Mouse (Mus musculus): ENCODE data around the gene Snrpb2.

The Snrpb2 gene

DNA sequence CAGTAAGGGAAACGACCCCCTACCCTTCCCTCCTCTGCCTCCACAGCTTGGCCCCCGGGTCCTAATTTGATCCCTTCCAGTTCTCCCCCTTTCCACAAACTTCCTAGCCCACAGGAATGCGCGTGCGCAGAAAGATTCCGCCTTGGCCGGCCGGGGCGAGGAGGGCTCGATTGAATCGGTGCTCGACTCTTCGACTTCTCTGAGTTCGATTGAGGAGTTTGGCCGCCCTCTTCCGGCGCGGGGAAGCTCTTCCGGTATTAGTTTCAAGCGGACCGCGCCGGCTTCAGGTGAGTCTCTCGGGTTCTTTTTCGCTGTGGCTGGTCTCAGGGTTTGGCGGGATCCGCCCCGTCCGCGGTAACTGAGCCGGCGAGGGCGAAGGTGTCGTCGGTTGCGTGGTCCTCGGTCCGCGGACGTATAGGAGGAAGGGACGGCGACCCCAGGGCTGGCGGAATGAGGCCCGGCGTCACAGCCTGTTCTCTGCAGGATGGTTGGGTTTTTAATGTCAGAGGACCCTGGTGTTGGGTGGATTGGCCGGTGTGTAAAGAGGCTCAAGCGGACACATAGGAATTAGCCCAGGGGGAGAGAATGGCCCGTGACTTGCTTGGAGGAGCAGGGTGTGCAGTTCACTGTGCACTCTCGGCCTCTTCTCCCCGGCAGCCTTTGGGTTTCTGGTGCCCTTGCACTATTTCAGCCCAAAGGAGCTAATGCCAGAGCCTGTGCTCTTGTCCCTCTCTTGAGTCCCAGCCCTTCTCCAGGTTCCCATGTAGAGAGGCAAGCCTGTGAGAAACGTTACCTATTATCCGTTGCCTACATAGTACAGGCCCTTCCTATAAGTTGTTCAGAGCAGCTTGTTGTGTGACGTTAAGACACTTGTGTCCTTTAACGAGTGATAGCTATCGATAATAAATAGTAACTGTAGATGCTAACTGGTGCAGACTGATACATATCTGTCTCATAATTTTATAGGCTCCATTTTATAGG, at the start of gene Snrpb2:
Snrpb2 (plus strand) TSS at position 228 of the 981 bp plus-strand sequence.
- DNase-seq: peak; percentile 91 to 92

DNA sequence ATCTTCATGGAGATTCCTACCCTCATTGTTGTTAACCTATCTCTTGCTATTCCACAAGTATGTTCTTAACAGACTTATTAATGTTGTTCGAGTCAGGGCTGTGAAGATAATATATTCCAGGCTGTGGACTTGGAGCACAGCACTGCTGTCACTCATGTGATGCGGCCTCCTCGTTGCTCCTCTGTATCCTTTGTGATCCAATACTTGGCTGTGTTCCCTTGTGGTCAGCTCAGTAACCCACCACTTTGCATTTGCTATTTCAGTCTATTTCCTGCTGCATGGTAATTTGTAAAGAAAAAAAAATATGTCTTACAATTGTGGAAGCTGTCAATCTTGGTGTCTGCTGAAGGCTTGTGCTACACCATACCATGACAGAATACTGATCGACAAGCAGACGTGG, 49.8 kb upstream of the Snrpb2 start:
- DNase-seq: no peak

- no peak for DNase-seq
Measured at GRCm38 (mm10) chr2:143018084-143018483, 44.8 kb upstream of the Snrpb2 start.

- no peak for DNase-seq
Measured at GRCm38 (mm10) chr2:143018591-143019130, 44.2 kb upstream of the Snrpb2 start.

- peak in 1 of 2 experiments; percentile 30 for DNase-seq
Measured at GRCm38 (mm10) chr2:143019727-143020126, 43.1 kb upstream of the Snrpb2 start.

DNA sequence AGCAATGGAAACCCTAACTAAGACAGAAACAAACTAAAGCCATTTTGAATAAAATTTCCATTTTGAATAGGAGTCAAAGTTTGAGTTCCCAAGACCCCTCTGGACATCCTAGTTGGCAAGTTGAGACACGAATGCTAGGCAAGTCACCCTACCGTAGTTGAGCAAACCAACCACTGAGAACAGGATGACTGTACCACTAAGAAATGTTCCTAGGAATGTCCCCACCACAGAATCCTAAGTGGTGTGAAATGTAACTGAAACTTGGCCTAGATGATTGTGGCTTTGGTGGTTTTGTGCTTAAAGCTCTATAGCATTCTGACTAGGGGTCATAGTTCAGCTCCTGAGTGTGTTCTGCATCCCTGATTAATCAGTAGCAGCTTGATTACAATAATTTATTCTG, 39.5 kb upstream of the Snrpb2 start:
- no peak for DNase-seq

DNA sequence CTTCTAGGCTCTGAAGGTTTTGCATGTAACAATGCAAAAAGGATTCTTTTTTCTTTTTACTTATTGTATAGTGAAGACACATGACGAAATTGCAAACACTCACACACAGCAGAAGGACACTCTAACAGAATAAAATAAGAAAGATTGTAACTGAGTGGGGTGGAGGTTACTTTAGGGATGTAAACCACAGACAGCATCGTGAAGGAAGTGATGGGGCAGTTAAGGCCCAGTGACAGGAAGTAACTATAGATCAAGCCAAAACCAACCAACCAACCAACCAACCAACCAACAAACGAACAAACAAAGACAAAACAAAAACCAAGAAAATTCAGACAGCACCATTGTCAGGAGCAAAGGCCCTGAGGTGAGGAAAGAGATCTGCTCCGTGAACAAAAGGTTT, 38.6 kb upstream of the Snrpb2 start:
- no peak for DNase-seq

- no peak for DNase-seq
Measured at GRCm38 (mm10) chr2:143031283-143031682, 31.6 kb upstream of the Snrpb2 start.

GRCm38 (mm10) chr2:143032378-143033255, 30.2 kb upstream of the Snrpb2 start:
- no peak for DNase-seq

GRCm38 (mm10) chr2:143034350-143035085, 28.3 kb upstream of the Snrpb2 start:
- DNase-seq: peak in 1 of 2 experiments; percentile 16

- DNase-seq: no peak
Measured at GRCm38 (mm10) chr2:143035086-143035593, 27.7 kb upstream of the Snrpb2 start.

DNA sequence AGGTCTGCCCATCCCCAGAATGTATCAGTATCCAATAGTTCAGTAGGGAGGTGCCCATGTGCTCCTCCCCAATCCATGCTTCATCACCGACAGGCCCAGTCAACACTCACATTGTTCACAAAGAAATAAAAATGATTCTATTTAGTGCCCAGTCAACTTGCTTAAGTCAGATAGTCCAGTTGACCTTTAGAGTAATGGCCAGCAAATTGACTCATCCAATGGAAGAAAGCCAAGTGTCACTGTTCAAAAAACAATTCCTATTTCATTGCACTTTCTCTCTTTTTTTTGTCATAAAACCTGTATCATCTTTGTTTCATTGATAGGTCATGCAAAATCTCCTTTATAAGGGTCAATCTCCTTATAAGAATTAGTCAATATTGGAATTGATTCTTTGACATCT, 21.2 kb upstream of the Snrpb2 start:
- DNase-seq: no peak

- DNase-seq: no peak
Measured at GRCm38 (mm10) chr2:143055251-143055650, 7.6 kb upstream of the Snrpb2 start.

DNA sequence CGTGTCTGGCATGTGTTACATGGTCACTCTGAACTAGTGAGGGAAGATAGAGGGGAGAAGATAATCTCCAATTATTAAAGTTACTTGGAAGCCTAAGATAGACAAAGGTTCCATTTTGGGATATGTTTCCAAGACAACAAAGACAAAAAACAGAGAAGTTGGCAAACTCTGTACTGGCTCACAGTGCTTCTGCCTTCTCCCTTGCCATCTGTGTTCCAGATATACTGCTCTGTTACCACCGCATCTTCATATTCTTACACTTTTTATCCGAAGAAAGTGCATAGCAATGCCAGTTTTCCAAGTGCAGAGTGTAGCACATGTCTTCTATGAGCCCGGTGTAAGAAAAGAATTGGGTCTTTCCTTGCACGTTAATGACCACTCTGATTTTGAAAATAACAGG, 6.1 kb upstream of the Snrpb2 start:
- no peak for DNase-seq

DNA sequence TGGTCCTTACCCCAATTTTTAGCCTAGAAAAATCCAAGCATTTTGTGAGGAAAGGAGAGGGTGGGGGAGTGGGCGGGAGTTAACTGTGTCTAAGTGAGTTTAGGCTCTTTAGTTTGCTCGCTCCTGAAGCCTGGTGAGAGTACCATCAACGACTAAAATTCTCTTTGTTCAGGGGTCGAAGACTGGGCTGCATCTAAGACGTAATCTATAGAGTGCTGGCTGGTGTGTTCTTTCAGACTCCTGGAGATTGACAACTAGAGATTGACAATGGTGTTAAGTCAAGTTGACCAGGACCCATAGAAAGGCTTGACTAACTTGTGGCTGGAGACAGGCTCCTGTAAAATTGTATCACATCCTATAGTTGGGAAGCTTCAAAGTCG, 417 bp upstream of the Snrpb2 start:
- DNase-seq: no peak

DNA sequence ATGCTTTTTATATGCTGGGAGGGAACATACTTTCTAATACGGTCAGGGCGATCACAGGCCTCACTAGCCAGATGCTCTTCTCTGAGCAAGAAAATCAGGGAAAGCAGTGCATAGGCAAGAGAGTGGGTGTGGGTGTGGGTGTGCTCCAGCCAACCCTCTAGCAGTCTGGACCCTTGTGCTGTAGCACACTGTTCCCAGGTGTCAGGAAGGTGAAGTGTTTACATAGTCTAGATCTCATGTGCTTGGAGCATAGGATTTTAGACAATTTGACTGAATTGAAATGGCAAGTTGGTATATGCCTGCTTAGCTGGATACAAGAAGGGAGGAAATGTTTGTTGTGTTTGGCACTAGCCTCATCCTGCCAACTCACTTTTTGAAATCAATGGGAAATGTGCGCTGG, 3.1 kb downstream of the Snrpb2 start:
- no peak for DNase-seq

DNA sequence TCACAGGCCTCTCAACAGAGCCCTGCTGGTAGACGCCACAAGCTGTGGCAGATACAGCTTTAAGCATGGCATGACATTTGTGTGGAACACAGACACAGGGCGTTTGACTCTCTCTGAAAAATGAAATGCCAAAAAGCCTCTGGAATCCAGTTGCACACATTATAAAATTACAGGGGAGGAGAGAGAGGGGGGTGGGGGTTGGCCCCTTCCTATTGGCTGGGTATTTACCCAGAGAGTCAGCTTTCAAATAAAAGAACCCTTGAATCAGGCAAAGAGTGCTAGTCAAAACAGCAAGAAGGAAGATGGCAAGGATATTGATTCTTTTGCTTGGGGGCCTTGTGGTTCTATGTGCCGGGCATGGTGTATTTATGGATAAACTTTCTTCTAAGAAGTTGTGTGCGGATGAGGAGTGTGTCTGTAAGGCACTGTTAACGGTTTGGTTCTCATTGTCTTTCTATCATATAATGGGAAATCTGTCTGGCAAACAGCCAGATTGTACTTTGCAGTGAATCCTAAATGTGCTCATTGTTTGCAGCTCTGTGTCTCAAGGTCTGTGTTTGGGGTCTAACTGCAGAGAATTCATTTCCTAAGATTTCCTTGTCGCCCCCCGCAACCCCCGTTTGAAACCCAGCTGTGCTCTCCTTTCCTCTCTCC, 15.5 kb downstream of the Snrpb2 start, which contains the start of gene Otor:
Otor (plus strand) TSS at position 276 of the 654 bp plus-strand sequence.
- DNase-seq: no peak

GRCm38 (mm10) chr2:143081693-143082092, 18.9 kb downstream of the Snrpb2 start:
- peak; percentile 7 to 23 for DNase-seq

- no peak for DNase-seq
Measured at GRCm38 (mm10) chr2:143084852-143085397, 22.1 kb downstream of the Snrpb2 start.

- DNase-seq: no peak
Measured at GRCm38 (mm10) chr2:143089866-143090265, 27.0 kb downstream of the Snrpb2 start.

DNA sequence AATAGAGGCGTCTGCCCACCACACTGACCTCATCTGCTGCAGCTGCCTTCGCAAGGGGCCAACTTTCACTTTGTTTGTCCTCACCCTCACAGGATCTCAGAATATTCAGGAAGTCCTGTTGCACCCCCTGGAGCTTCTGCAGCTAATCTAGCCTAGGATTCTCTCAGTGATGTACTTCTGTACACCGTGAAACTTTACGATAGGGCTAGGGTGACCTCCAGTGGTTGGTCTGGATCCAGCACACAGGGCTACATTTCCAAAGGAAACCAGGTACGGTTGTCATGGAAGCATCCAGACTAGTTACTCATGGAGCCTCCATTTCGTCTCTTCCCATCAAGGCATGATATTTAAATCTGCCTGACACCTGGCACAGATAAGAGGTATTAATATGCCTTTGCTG, 30.9 kb downstream of the Snrpb2 start:
- peak; percentile 31 to 47 for DNase-seq

All from lung, postnatal 4 days (tissue).